Mouse (Mus musculus): ENCODE data around the gene Cdk19.

DNA sequence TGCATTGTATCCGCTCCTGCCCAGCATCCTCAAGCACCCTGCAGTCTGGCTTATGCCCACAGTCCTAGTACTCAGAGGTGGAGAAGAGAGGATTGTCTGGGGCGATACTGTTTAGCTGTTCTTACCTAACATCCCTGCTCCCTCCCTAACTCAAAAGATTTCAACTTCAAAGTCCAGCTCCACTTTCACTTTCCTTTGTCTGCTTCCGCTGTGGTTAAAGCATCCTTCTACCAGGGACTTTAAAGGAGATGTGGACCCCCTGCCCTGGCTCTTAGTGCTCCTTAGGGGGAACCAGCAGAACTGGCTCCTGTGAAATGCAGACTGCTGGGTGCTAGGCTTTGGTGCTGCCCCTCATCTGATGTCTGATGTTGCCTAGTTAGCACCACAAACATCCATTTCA lies 122.9 kb downstream of the Cdk19 start:
- TF ChIP-seq JUND (IDR thresholded peaks at IDR 0.05; ENCODE audit: low read depth, low read length) (no peak), CTCF (IDR thresholded peaks at IDR 0.05 in 2 of 3, conservative IDR thresholded peaks at IDR 0.05 in 1 of 3; ENCODE audit: control insufficient read depth in 1 of 3, insufficient read depth in 1 of 3, low read depth in 2 of 3, low read length in 3 of 3, poor library complexity in 1 of 3, severe bottlenecking in 1 of 3) (no peak), POLR2A (IDR thresholded peaks at IDR 0.05; ENCODE audit: control insufficient read depth in 1 of 2, insufficient read depth in 1 of 2, low read depth in 1 of 2, low read length in 2 of 2, poor library complexity in 1 of 2) (no peak), HCFC1 (IDR thresholded peaks at IDR 0.05; ENCODE audit: low read depth, low read length) (no peak), RCOR1 (IDR thresholded peaks at IDR 0.05; ENCODE audit: low read depth, low read length) (no peak), USF1 (IDR thresholded peaks at IDR 0.05; ENCODE audit: low read depth, low read length) (no peak), USF2 (IDR thresholded peaks at IDR 0.05; ENCODE audit: borderline replicate concordance in 1 of 2, insufficient read depth in 1 of 2, low read depth in 1 of 2, low read length in 2 of 2) (no peak), MEF2A (IDR thresholded peaks at IDR 0.05; ENCODE audit: extremely low read depth, insufficient replicate concordance, low read depth, low read length, poor library complexity, severe bottlenecking) (no peak), EP300 (IDR thresholded peaks at IDR 0.05; ENCODE audit: low read depth in 1 of 2, low read length in 2 of 2) (no peak), SMC3 (IDR thresholded peaks at IDR 0.05; ENCODE audit: low read depth, low read length) (no peak), MAZ (IDR thresholded peaks at IDR 0.05; ENCODE audit: low read depth, low read length) (no peak)
